Mouse (Mus musculus) midbrain, embryonic 12.5 days (tissue): ENCODE results near the gene Syngr3. TPM values are rescaled to one million over a fixed set of nuclear protein-coding genes. Genes with fewer than 3 reads are reported as not detected.
A peak's percentile ranks its signal among the peaks of the same experiment; 100 is the strongest.

Source experiments
- ATAC-seq: fragments of 200-750 bp; cut with Nextera tagmentation; 2 replicates; pipeline ENCODE4 v1.8.0; 2017; ENCODE audit warnings: low read depth, moderate TSS enrichment, moderate library complexity; ENCODE audit not compliant: low FRiP score
- H3K27ac ChIP-seq: fragments of 300-500 bp; sonication (generic); replicated peaks from 2 replicates; pipeline ENCODE4 v1.5.1; 2016; ENCODE audit warnings: mild to moderate bottlenecking
- H3K27me3 ChIP-seq: fragments of 300-500 bp; sonication (generic); 2 replicates; pipeline ENCODE4 v1.6.1; 2016; ENCODE audit warnings: mild to moderate bottlenecking
- H3K36me3 ChIP-seq: fragments of 300-500 bp; sonication (generic); 2 replicates; pipeline ENCODE4 v1.6.1; 2016
- H3K4me1 ChIP-seq: fragments of 300-500 bp; sonication (generic); 2 replicates; pipeline ENCODE4 v1.6.1; 2016
- H3K4me2 ChIP-seq: fragments of 300-500 bp; sonication (generic); replicated peaks from 2 replicates; pipeline ENCODE4 v1.6.1; 2016; ENCODE audit warnings: mild to moderate bottlenecking, moderate library complexity
- H3K4me3 ChIP-seq: fragments of 300-500 bp; sonication (generic); 2 replicates; pipeline ENCODE4 v1.5.1; 2016; ENCODE audit warnings: mild to moderate bottlenecking
- H3K9ac ChIP-seq: fragments of 300-500 bp; sonication (generic); replicated peaks from 2 replicates; pipeline ENCODE4 v1.6.1; 2016; ENCODE audit warnings: mild to moderate bottlenecking, moderate library complexity
- H3K9me3 ChIP-seq: fragments of 300-500 bp; sonication (generic); 2 replicates; pipeline ENCODE4 v1.6.1; 2016; ENCODE audit warnings: mild to moderate bottlenecking
- WGBS: fragments of 180-500 bp; shearing (Covaris S2); methylation state at CpG from one replicate; pipeline ENCODE4 v1.1.7; 2016; 5-methylcytosine and 5-hydroxymethylcytosine counted together
- polyA plus RNA-seq: library from polyadenylated mRNA; unstranded; fragments of >200 nt; fragmentation: Nextera tagmentation; extraction: Ambion mirVana; gene quantifications from 2 replicates; pipeline ENCODE4 v1.2.1, GENCODE M21; 2016

Syngr3 gene
- polyA plus RNA-seq, 1 experiment from 2014 or later: 27.6 TPM

DNA sequence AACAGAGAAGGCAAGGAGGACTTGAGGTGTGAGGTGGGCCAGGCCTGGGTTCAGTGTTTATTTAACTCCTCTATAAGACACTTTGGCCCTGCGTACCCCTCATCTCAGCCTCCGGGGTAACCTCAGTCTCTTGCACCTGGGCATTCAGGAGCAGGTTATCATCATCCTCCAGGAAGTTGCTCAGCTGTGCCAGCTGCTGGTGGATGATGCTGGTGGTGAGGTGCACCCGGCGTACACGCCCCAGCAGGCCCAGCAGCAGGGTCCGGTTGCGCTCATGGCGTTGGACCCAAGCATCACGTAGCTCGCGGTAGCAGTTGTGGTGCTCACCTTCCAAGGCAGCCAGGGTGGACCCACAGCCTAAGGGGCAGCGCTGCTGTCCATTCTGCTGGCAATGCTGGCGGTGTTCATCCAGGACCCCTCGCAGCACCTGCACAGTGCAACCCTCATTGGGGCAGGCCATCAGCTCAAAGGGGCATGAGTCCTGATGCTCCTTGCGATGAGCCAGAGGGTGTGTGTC, 26.5 kb upstream of the Syngr3 start:
- Histone ChIP-seq H3K27ac (no peak overlapping the region), H3K36me3 (peaks cover 13% of the 10 kb centered on the region; the same call in 1 of the 2 replicates), H3K27me3 (no peaks in the 10 kb centered on the region), H3K9ac (no peak overlapping the region), H3K4me2 (no peak overlapping the region), H3K4me3 (no peak overlapping the region), H3K4me1 (peaks cover 9% of the 10 kb centered on the region), H3K9me3 (no peaks in the 10 kb centered on the region)
- ATAC-seq: no peak
- 94% methylated on average over 15 of the region's 15 CpGs for WGBS

- ATAC-seq: no peak
- H3K27ac ChIP-seq: no peak overlapping the region
- H3K27me3 ChIP-seq: no peaks in the 10 kb centered on the region
- H3K4me2 ChIP-seq: no peak overlapping the region
- 18% methylated on average over 6 of the region's 6 CpGs for WGBS
- H3K4me1 ChIP-seq: peaks cover 5% of the 10 kb centered on the region; the same call in 1 of the 2 replicates
- no peak overlapping the region for H3K4me3 ChIP-seq
- H3K9ac ChIP-seq: no peak overlapping the region
- peaks cover 11% of the 10 kb centered on the region; the same call in 1 of the 2 replicates for H3K36me3 ChIP-seq
- no peaks in the 10 kb centered on the region for H3K9me3 ChIP-seq
Observed at GRCm38 (mm10) chr17:24715556-24715955, 25.8 kb upstream of the Syngr3 start.

- Histone ChIP-seq H3K4me3 (no peak overlapping the region), H3K9me3 (no peaks in the 10 kb centered on the region), H3K36me3 (peaks cover 20% of the 10 kb centered on the region), H3K4me1 (peaks cover 16% of the 10 kb centered on the region), H3K27me3 (no peaks in the 10 kb centered on the region), H3K9ac (no peak overlapping the region), H3K27ac (no peak overlapping the region), H3K4me2 (peak overlapping the region; percentile 80; the same call in 1 of the 2 replicates)
- WGBS: 39% methylated on average over 2 of the region's 2 CpGs
- ATAC-seq: no peak
Observed at GRCm38 (mm10) chr17:24708646-24709045, 18.9 kb upstream of the Syngr3 start.

DNA sequence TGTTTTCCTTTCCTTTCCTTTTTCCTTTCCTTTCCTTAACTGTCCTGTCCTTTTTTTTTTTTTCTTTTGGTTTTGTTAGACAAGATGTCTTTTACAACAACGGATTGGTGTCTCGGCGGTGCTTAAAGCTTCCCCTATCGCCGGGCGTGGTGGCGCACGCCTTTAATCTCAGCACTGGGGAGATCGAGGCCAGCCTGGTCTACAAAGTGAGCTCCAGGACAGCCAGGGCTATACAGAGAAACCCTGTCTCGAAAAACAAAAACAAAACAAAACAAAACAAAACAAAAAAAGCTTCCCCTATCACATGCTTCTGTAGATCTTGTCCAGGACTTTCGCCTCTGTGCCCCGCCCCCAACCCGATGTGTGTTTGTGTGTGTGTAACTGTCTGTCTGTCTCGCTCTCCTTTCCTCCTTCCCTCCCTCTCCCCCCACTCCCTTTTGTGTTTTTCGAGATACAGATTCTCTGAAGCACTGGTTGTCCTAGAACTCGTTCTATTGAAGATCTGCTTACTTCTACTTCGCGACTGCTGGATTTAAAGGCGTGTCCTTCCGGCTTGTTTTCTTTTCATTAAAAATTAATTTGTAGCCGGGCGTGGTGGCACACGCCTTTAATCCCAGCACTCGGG, 18.2 kb upstream of the Syngr3 start:
- 8% methylated on average over 24 of the region's 24 CpGs for WGBS
- no peaks in the 10 kb centered on the region for H3K27me3 ChIP-seq
- H3K9me3 ChIP-seq: no peaks in the 10 kb centered on the region

DNA sequence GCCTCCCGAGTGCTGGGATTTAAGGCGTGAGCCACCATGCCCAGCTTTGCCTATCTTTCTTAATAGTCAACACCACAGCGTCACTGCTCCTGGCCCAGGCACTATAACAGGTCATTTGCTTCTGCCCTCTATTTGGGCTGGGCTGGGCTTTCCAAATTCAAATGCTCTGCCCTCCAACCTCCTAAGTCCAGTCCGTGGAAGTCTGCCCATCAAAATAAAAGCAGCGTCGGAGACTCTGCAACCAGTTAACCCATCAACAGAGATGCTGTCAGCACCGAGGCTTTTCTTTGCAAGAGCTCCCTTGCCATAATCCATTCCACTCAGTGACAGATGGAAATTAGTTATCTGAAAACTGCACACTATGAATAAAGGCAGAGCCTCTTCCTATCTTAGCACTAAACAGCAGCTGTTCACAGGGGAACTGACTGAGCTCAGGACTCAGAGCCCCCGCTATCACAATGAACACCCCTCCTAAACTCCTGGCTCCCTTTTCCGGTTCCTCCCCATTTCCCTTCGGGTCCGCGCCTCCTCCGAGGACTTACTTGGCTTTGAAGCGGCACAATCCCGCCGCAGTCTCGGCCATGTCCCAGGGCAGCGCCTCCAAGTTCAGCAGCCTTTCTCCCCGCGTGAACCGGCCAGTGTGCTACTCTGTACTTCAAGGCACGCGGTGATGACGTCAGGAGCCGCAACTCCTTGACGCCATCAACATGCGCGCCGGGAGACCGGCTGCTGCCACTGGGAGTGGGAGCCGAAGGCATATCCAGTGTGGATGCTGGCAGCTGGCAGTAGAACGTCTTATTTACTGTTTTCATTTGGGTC, 17.4 kb upstream of the Syngr3 start, which contains the start of gene Tbl3:
Gene Tbl3, minus strand, starts transcription at position 679 of the 819 bp plus-strand sequence.
- no peaks in the 10 kb centered on the region for H3K27me3 ChIP-seq
- peak within 1 kb of the TSS; percentile 80 for H3K4me2 ChIP-seq
- no peaks in the 10 kb centered on the region for H3K9me3 ChIP-seq
- peaks cover 16% of the 10 kb centered on the region for H3K4me1 ChIP-seq
- ATAC-seq: peak; percentile 92
- H3K27ac ChIP-seq: peak within 1 kb of the TSS; percentile 77
- peaks cover 30% of the 10 kb centered on the region for H3K36me3 ChIP-seq
- 4% methylated on average over 32 of the region's 32 CpGs for WGBS
- H3K4me3 ChIP-seq: peak within 1 kb of the TSS; percentile 80
- peak within 1 kb of the TSS; percentile 71 for H3K9ac ChIP-seq

More for the DNA sequence above, 18.2 kb upstream of the Syngr3 start:
- peak overlapping the region; percentile 77 for H3K27ac ChIP-seq
- H3K4me1 ChIP-seq: peaks cover 16% of the 10 kb centered on the region
- H3K9ac ChIP-seq: peak overlapping the region; percentile 71
- peak; percentile 68; the same call in 1 of the 2 replicates for ATAC-seq
- H3K4me2 ChIP-seq: peak overlapping the region; percentile 80
- H3K36me3 ChIP-seq: peaks cover 24% of the 10 kb centered on the region
- peak overlapping the region; percentile 80 for H3K4me3 ChIP-seq

GRCm38 (mm10) chr17:24705821-24706220, 16.1 kb upstream of the Syngr3 start:
- Histone ChIP-seq H3K9me3 (no peaks in the 10 kb centered on the region), H3K4me3 (0 out of 2 replicates have a peak overlapping the region, but pooled peaks have one; percentile 7), H3K4me1 (peaks cover 16% of the 10 kb centered on the region), H3K9ac (no peak overlapping the region), H3K27me3 (no peaks in the 10 kb centered on the region), H3K36me3 (peaks cover 44% of the 10 kb centered on the region), H3K4me2 (0 out of 2 replicates have a peak overlapping the region, but pooled peaks have one; percentile 80), H3K27ac (no peak overlapping the region)
- 95% methylated on average over 3 of the region's 3 CpGs for WGBS
- no peak for ATAC-seq

DNA sequence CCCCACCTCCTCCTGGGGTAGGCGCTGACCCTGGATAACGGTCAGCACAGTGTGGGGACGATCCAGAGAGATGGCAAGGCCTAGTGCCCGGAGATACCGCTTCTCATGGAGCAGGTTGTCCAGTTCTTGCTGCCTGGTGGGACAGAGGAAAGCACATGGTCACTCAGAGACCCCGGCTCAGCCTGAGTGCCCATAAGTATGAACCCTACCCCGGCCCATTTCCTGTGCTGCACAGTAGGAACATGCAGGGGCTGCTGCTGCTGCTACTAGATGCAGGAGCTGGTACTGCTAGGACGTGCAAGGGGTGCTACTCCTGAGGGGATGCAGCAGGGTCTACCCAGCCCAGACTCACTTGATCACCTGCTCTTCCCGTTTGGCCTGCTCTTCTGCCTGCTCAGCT, 11.5 kb upstream of the Syngr3 start:
- H3K4me3 ChIP-seq: no peak overlapping the region
- H3K4me2 ChIP-seq: no peak overlapping the region
- H3K9ac ChIP-seq: no peak overlapping the region; the same call in 1 of the 2 replicates
- no peaks in the 10 kb centered on the region for H3K9me3 ChIP-seq
- ATAC-seq: no peak
- H3K4me1 ChIP-seq: peaks cover 12% of the 10 kb centered on the region
- WGBS: 90% methylated on average over 9 of the region's 9 CpGs
- H3K27ac ChIP-seq: no peak overlapping the region
- H3K36me3 ChIP-seq: peaks cover 58% of the 10 kb centered on the region
- peaks cover 8% of the 10 kb centered on the region for H3K27me3 ChIP-seq

DNA sequence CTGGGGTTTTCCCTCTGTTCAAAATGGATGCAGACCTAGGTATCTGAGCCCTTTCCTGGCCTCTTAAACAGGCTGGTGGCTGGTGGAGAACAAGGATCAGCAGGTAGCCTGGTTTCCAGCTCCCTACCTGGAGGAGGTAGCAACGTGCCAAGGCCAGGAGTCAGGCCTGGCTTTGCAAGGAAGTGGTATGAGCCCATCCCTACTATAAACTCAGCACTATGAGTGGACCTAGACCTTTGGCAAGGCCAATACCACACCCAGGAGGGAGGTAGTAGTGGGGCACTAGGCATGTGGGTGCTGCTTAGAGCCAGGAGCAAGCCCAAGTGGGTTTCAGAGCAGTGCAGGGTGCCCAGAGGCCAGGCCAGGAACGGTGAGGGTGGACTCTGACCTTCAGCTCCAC, 9.7 kb upstream of the Syngr3 start:
- WGBS: 81% methylated on average over 2 of the region's 2 CpGs
- no peak overlapping the region for H3K9ac ChIP-seq
- ATAC-seq: no peak
- H3K36me3 ChIP-seq: peaks cover 46% of the 10 kb centered on the region
- no peak overlapping the region for H3K4me3 ChIP-seq
- H3K4me2 ChIP-seq: no peak overlapping the region
- no peaks in the 10 kb centered on the region for H3K9me3 ChIP-seq
- H3K27me3 ChIP-seq: peaks cover 8% of the 10 kb centered on the region
- H3K4me1 ChIP-seq: peaks cover 17% of the 10 kb centered on the region
- no peak overlapping the region for H3K27ac ChIP-seq

GRCm38 (mm10) chr17:24698715-24699114, 9.0 kb upstream of the Syngr3 start:
- Histone ChIP-seq H3K27ac (no peak overlapping the region), H3K4me2 (no peak overlapping the region), H3K27me3 (peaks cover 8% of the 10 kb centered on the region), H3K9ac (no peak overlapping the region), H3K9me3 (no peaks in the 10 kb centered on the region), H3K36me3 (peaks cover 39% of the 10 kb centered on the region), H3K4me3 (no peak overlapping the region), H3K4me1 (peaks cover 17% of the 10 kb centered on the region)
- no peak for ATAC-seq
- 71% methylated on average over 9 of the region's 9 CpGs for WGBS

- Histone ChIP-seq H3K4me2 (no peak overlapping the region), H3K4me1 (peaks cover 17% of the 10 kb centered on the region), H3K27ac (no peak overlapping the region), H3K36me3 (peaks cover 40% of the 10 kb centered on the region), H3K27me3 (peaks cover 8% of the 10 kb centered on the region), H3K4me3 (no peak overlapping the region), H3K9me3 (no peaks in the 10 kb centered on the region), H3K9ac (no peak overlapping the region)
- WGBS: 22% methylated on average over 5 of the region's 5 CpGs
- no peak for ATAC-seq
Observed at GRCm38 (mm10) chr17:24697985-24698384, 8.2 kb upstream of the Syngr3 start.

GRCm38 (mm10) chr17:24696011-24696697, 6.4 kb upstream of the Syngr3 start, which contains the start of the genes Gfer and Noxo1:
Gene Gfer, minus strand, starts transcription at chr17:24696156.
Gene Noxo1, plus strand, starts transcription at chr17:24696234.
- Histone ChIP-seq H3K4me3 (peak within 1 kb of the TSS; percentile 80), H3K36me3 (peaks cover 34% of the 10 kb centered on the region), H3K9me3 (no peaks in the 10 kb centered on the region), H3K4me1 (peaks cover 17% of the 10 kb centered on the region), H3K4me2 (peak within 1 kb of the TSS; percentile 86), H3K9ac (peak within 1 kb of the TSS; percentile 81), H3K27ac (peak within 1 kb of the TSS; percentile 84), H3K27me3 (peaks cover 10% of the 10 kb centered on the region)
- ATAC-seq: peak; percentile 92
- WGBS: under 1% methylated on average over 65 of the region's 76 CpGs
